Mouse (Mus musculus) heart, postnatal 0 days (tissue): ENCODE results near the gene Nup210l. TPM values are rescaled to one million over a fixed set of nuclear protein-coding genes. Genes with fewer than 3 reads are reported as not detected.
"Not testable (repeated sequence)": the region's sequence is repeated elsewhere in the genome, so short reads cannot be mapped to it uniquely, and the experiment has no call there.

Source experiments
- ATAC-seq: fragments of 200-750 bp; cut with Nextera tagmentation; 2 replicates; pipeline ENCODE4 v1.8.0; 2017; ENCODE audit warnings: low read depth, moderate number of reproducible peaks, moderate library complexity; ENCODE audit not compliant: insufficient read depth
- DNase-seq: peaks from one replicate; pipeline ENCODE4 v3.0.0-alpha.2; 2016; ENCODE audit warnings: low spot score
- H3K27ac ChIP-seq: fragments of 300-500 bp; sonication (generic); 2 replicates; pipeline ENCODE4 v1.5.1; 2014; ENCODE audit warnings: low read depth, mild to moderate bottlenecking
- H3K27me3 ChIP-seq: fragments of 300-500 bp; sonication (generic); 2 replicates; pipeline ENCODE4 v1.6.1; 2014; ENCODE audit warnings: low read length, mixed read lengths; ENCODE audit not compliant: control insufficient read depth, insufficient read depth
- H3K36me3 ChIP-seq: fragments of 300-500 bp; sonication (generic); replicated peaks from 2 replicates; pipeline ENCODE4 v1.6.1; 2014; ENCODE audit warnings: low read length, mixed read lengths; ENCODE audit not compliant: control insufficient read depth, insufficient read depth
- H3K4me1 ChIP-seq: fragments of 300-500 bp; sonication (generic); 2 replicates; pipeline ENCODE4 v1.6.1; 2014; ENCODE audit warnings: antibody characterized with exemption; ENCODE audit not compliant: control insufficient read depth, insufficient read depth
- H3K4me2 ChIP-seq: fragments of 300-500 bp; sonication (generic); 2 replicates; pipeline ENCODE4 v1.6.1; 2014; ENCODE audit warnings: low read depth, mild to moderate bottlenecking, low read length, moderate library complexity
- H3K4me3 ChIP-seq: fragments of 300-500 bp; sonication (generic); 2 replicates; pipeline ENCODE4 v1.5.1; 2014; ENCODE audit warnings: low read depth, low read length
- H3K9ac ChIP-seq: fragments of 300-500 bp; sonication (generic); replicated peaks from 2 replicates; pipeline ENCODE4 v1.6.1; 2014; ENCODE audit warnings: low read depth, low read length, mixed read lengths
- H3K9me3 ChIP-seq: fragments of 300-500 bp; sonication (generic); replicated peaks from 2 replicates; pipeline ENCODE4 v1.6.1; 2016; ENCODE audit warnings: low read length; ENCODE audit not compliant: control insufficient read depth
- CTCF ChIP-seq: IDR thresholded peaks from 2 replicates; pipeline ENCODE4 v1.5.1; 2016; ENCODE audit warnings: antibody characterized with exemption, control low read depth, low read depth
- EP300 ChIP-seq: IDR thresholded peaks from 2 replicates; pipeline ENCODE4 v1.6.1; 2016; ENCODE audit warnings: antibody characterized with exemption, low read depth
- WGBS: fragments of 180-500 bp; shearing (Covaris S2); extraction: QIAGEN DNeasy Blood & Tissue Kit; methylation state at CpG from one replicate; pipeline ENCODE4 v1.1.7; 2014; 5-methylcytosine and 5-hydroxymethylcytosine counted together
- polyA plus RNA-seq: library from polyadenylated mRNA; unstranded; fragments of >200 nt; fragmentation: Nextera tagmentation; extraction: Ambion mirVana; gene quantifications from 2 replicates; pipeline ENCODE4 v1.2.1, GENCODE M21; 2015
- total RNA-seq: library from RNA; depleted of rRNA; stranded (reverse); fragments of >200 nt; gene quantifications from 2 replicates; pipeline ENCODE4 v1.2.3, GENCODE M21; 2014; ENCODE audit warnings: low replicate concordance

The Nup210l gene
- total and polyA plus RNA-seq, 2 experiments from 2014 or later, result 0.04 TPM

DNA sequence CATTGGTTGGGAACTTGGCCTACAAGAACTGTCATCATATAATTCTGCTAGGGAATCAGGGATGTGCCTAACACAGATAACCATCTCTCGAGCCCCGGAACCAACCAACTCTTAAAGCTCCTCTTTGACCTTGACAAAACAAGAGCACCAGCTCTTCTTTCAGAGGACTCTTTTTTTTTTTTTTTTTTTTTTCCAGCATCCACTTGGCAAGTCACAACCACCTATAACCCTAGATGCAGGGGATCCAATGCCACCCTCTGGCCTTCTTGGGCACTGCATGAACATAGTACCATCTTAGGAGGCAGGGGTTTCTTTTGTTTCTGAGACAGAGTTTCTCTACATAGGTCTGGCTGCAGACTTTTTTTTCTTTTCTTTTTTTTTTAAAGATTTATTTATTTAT lies 10.4 kb downstream of the Nup210l start:
- DNase-seq, result no peak
- Histone ChIP-seq H3K27me3 (no peaks in the 10 kb centered on the region), H3K9me3 (no peaks in the 10 kb centered on the region), H3K4me3 (no peak overlapping the region), H3K36me3 (no peaks in the 10 kb centered on the region), H3K4me2 (no peak overlapping the region), H3K9ac (no peak overlapping the region), H3K27ac (no peak overlapping the region), H3K4me1 (peaks cover 8% of the 10 kb centered on the region)
- peak; percentile 21; the same call in 1 of the 2 replicates for TF ChIP-seq CTCF
- no peak for TF ChIP-seq EP300
- ATAC-seq, result peak; percentile 30; the same call in 1 of the 2 replicates
- 42% methylated on average over 2 of the region's 2 CpGs for WGBS

DNA sequence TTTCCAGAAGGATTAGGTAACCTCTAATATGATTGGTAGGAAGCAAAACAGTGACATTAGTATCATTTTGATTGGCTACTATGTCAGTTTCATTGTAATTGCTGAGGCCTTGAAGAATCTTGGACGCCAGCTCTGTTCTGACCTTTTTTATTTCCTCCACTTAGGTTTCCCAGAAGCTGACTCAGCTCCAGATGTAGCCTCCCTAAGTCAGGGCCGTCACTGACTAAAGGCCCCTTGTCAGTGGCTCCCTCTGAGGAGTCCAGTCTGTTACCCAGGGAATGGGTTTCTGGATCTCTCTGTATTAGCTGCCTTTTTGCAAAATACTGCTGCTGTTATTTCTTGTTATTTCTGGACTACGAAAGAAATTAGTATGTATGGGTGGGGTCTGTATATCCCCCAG lies 11.6 kb downstream of the Nup210l start:
- ATAC-seq, result no peak
- H3K27me3 ChIP-seq, result no peaks in the 10 kb centered on the region
- no peak for DNase-seq
- H3K27ac ChIP-seq, result no peak overlapping the region
- no peak overlapping the region for H3K9ac ChIP-seq
- no peaks in the 10 kb centered on the region for H3K9me3 ChIP-seq
- no peak overlapping the region for H3K4me3 ChIP-seq
- TF ChIP-seq CTCF (no peak), EP300 (no peak)
- WGBS, result 53% methylated on average over 3 of the region's 3 CpGs
- peaks cover 8% of the 10 kb centered on the region for H3K4me1 ChIP-seq
- H3K4me2 ChIP-seq, result no peak overlapping the region
- H3K36me3 ChIP-seq, result no peaks in the 10 kb centered on the region

DNA sequence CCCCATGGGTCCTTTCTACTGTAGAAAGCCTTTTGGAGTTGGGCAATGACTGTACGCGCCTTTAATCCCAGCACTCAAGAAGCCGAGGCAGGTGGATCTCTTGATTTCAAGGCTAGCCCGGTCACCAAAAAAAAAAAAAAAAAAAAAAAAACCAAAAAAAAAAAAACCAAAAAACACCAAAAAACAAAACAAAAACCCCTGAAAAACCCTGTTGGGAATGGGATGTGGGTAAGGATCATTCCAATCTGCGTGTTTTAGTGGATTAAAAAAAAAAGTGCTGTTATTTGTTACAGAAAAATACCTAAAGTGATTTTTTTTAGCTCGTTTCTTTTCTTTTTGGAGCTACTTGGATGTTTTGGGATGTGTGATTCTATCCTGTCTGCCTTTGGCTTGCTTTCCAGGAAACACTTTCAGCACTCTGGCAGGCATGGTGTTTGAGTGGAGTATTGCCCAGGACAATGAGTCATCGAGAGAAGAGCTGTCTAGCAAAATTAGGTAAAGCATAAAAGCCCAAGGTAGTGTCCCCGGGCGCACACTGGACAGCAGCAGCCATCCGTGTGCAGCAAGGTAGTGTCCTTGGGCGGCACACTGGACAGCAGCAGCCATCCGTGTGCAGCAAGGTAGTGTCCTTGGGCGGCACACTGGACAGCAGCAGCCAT lies 14.3 kb downstream of the Nup210l start:
- no peaks in the 10 kb centered on the region for H3K9me3 ChIP-seq
- no peak for ATAC-seq
- no peak overlapping the region for H3K9ac ChIP-seq
- no peak overlapping the region for H3K4me2 ChIP-seq
- no peaks in the 10 kb centered on the region for H3K36me3 ChIP-seq
- 79% methylated on average over 13 of the region's 13 CpGs for WGBS
- DNase-seq, result peak; percentile 27
- H3K27me3 ChIP-seq, result no peaks in the 10 kb centered on the region
- H3K4me1 ChIP-seq, result no peaks in the 10 kb centered on the region
- TF ChIP-seq EP300 (no peak), CTCF (no peak)
- no peak overlapping the region for H3K27ac ChIP-seq
- no peak overlapping the region for H3K4me3 ChIP-seq

DNA sequence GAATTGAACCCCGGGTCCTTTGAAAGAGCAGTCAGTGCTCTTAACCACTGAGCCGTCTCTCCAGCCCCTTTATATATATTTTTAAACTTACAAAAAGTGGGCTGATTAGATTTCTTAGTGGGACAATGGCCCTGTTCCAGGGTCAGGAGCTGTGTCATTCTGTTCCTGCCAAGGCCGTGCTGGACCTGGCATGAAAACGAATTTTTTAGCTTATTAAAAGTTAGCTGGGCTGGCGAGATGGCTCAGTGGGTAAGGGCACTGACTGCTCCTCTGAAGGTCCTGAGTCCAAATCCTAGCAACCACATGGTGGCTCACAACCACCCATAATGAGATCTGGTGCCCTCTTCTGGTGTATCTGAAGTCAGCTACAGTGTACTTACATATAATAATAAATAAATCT lies 18.1 kb downstream of the Nup210l start:
- H3K4me2 ChIP-seq, H3K9me3 ChIP-seq, H3K4me3 ChIP-seq, H3K27ac ChIP-seq, H3K4me1 ChIP-seq, H3K9ac ChIP-seq, ATAC-seq, H3K27me3 ChIP-seq, DNase-seq, H3K36me3 ChIP-seq: not testable (repeated sequence)
- WGBS, result 76% methylated on average over 5 of the region's 5 CpGs

DNA sequence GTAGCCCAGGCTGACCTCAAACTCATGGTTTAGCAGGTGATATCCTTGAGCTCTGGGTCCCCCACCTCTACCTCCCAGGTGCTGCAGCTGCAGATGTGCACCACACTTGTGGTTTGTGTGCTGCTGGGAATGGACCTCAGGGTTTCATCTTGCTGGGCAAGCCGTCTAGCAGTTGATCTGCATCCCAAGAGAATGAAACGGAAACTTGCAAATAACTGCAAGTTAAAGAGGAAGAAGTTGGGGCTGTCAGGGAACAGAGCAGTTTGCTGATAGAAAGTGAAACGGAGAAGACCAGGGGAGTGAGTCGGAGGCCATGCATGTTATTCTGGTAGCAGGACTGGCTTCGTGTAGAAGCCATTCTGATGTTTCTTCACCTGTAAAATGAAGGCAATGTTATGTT lies 21.8 kb downstream of the Nup210l start:
- Histone ChIP-seq H3K9ac (no peak overlapping the region), H3K4me1 (no peaks in the 10 kb centered on the region), H3K27me3 (no peaks in the 10 kb centered on the region), H3K4me2 (no peak overlapping the region), H3K27ac (no peak overlapping the region), H3K36me3 (no peaks in the 10 kb centered on the region), H3K9me3 (no peaks in the 10 kb centered on the region), H3K4me3 (no peak overlapping the region)
- 64% methylated on average over 5 of the region's 5 CpGs for WGBS
- TF ChIP-seq CTCF, result no peak
- TF ChIP-seq EP300, result no peak
- no peak for ATAC-seq
- no peak for DNase-seq

DNA sequence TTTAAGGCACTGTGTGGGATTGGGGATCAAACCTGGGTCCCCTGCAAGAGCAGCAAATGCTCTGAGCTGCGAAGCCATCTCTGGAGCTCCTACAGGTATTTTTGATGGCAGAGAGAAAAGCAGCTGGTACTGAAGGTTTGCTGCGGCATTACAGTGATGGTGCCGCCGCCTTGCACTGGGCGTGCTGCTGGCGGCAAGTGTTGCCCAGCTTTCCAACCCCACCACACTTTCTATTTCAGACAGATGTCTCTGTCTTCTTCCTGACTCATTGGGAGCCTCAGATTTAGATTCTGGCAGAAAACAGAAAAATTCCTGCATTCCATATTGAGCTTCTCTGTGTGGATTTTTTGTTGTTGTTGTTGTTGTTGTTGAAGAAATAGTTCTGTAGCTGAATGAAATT lies 23.9 kb downstream of the Nup210l start:
- H3K4me3 ChIP-seq, result no peak overlapping the region
- TF ChIP-seq EP300, result no peak
- no peak for TF ChIP-seq CTCF
- H3K36me3 ChIP-seq, result no peaks in the 10 kb centered on the region
- H3K27ac ChIP-seq, result no peak overlapping the region
- ATAC-seq (no peak), DNase-seq (no peak)
- no peak overlapping the region for H3K4me2 ChIP-seq
- H3K9ac ChIP-seq, result no peak overlapping the region
- 89% methylated on average over 6 of the region's 6 CpGs for WGBS
- H3K27me3 ChIP-seq, result no peaks in the 10 kb centered on the region
- H3K9me3 ChIP-seq, result no peaks in the 10 kb centered on the region
- H3K4me1 ChIP-seq, result no peaks in the 10 kb centered on the region
